In genomic region chr13:56765284-56766032, GRCm38 (mm10) we compare ENCODE assay signal across 8 mouse cellular contexts. TPM values are rescaled to one million over a fixed set of nuclear protein-coding genes. Genes with fewer than 3 reads are reported as not detected.
DNase-seq lines count a peak whose midpoint lies in the region; ATAC-seq and TF ChIP-seq lines count a peak whose summit lies in the region.

No protein-coding gene starts in this region.

- 45% methylated on average over 25 of the region's 25 CpGs for WGBS in embryonic facial prominence, embryonic 11.5 days
- WGBS in intestine, embryonic 16.5 days = 37% methylated on average over 25 of the region's 25 CpGs
- 61% methylated on average over 25 of the region's 25 CpGs for WGBS in neural tube, embryonic 12.5 days

- ATAC-seq in embryonic facial prominence, embryonic 11.5 days (replicated peaks; ENCODE audit: insufficient number of reproducible peaks, low FRiP score, low TSS enrichment, low read depth) = no peak
- ATAC-seq in intestine, embryonic 16.5 days = peak; percentile 42
- ATAC-seq in neural tube, embryonic 12.5 days (ENCODE audit: low FRiP score, low read depth) = no peak

- no peaks in the 10 kb centered on the region for H3K36me3 ChIP-seq in embryonic facial prominence, embryonic 11.5 days (replicated peaks; ENCODE audit: control insufficient read depth, insufficient read depth, low read depth, low read length)
- H3K36me3 ChIP-seq in intestine, embryonic 16.5 days (ENCODE audit: control insufficient read depth, insufficient read depth, low read length) = no peaks in the 10 kb centered on the region
- H3K36me3 ChIP-seq in neural tube, embryonic 12.5 days = no peaks in the 10 kb centered on the region

- no peaks in the 10 kb centered on the region for H3K27me3 ChIP-seq in embryonic facial prominence, embryonic 11.5 days (ENCODE audit: control insufficient read depth, insufficient read depth, low read length)
- H3K27me3 ChIP-seq in intestine, embryonic 16.5 days (replicated peaks; ENCODE audit: control insufficient read depth, insufficient read depth, low read length) = 0 out of 2 replicates have a peak, but pooled peaks cover 2% of the 10 kb centered on the region
- H3K27me3 ChIP-seq in neural tube, embryonic 12.5 days (replicated peaks) = 0 out of 2 replicates have a peak, but pooled peaks cover 3% of the 10 kb centered on the region

- no peak overlapping the region for H3K4me2 ChIP-seq in embryonic facial prominence, embryonic 11.5 days (ENCODE audit: low read depth, low read length)
- peak overlapping the region; percentile 45 for H3K4me2 ChIP-seq in intestine, embryonic 16.5 days (ENCODE audit: low read depth, low read length)
- peak overlapping the region; percentile 8; the same call in 1 of the 2 replicates for H3K4me2 ChIP-seq in neural tube, embryonic 12.5 days (replicated peaks)

- no peaks in the 10 kb centered on the region for H3K9me3 ChIP-seq in embryonic facial prominence, embryonic 11.5 days (replicated peaks; ENCODE audit: control insufficient read depth, low read length)
- no peaks in the 10 kb centered on the region for H3K9me3 ChIP-seq in intestine, embryonic 16.5 days (ENCODE audit: control insufficient read depth, low read length)
- H3K9me3 ChIP-seq in neural tube, embryonic 12.5 days = no peaks in the 10 kb centered on the region

- intact Hi-C loops in gastrocnemius, postnatal 36 days (cut with DNase I) = no loop called here

- TF ChIP-seq CTCF in layer of hippocampus, adult 2 months (conservative IDR thresholded peaks at IDR 0.05) = no peak

- DNase-seq in layer of hippocampus, adult 2 months (ENCODE audit: low spot score in 2 of 2) = no peak
- DNase-seq in layer of hippocampus, adult 11-12 months (ENCODE audit: low spot score) = no peak
- peak; percentile 37 for DNase-seq in embryonic facial prominence, embryonic 11.5 days (ENCODE audit: low spot score)
- no peak for DNase-seq in gastrocnemius, postnatal 36 days
- DNase-seq in frontal cortex, postnatal 10 days (ENCODE audit: low spot score in 2 of 2) = no peak
- DNase-seq in cerebellum, adult 11 months = no peak

- no peaks in the 10 kb centered on the region for H3K4me1 ChIP-seq in embryonic facial prominence, embryonic 11.5 days (ENCODE audit: control insufficient read depth, insufficient read depth, low read length)
- peaks cover 7% of the 10 kb centered on the region; the same call in 1 of the 2 replicates for H3K4me1 ChIP-seq in intestine, embryonic 16.5 days (ENCODE audit: control insufficient read depth, insufficient read depth, low read length)
- peaks cover 24% of the 10 kb centered on the region for H3K4me1 ChIP-seq in neural tube, embryonic 12.5 days

- peak overlapping the region; percentile 62 for H3K27ac ChIP-seq in layer of hippocampus, adult 2 months
- H3K27ac ChIP-seq in embryonic facial prominence, embryonic 11.5 days (replicated peaks; ENCODE audit: low read depth, low read length) = no peak overlapping the region
- no peak overlapping the region for H3K27ac ChIP-seq in intestine, embryonic 16.5 days (ENCODE audit: low read length)
- H3K27ac ChIP-seq in neural tube, embryonic 12.5 days = no peak overlapping the region

- H3K9ac ChIP-seq in embryonic facial prominence, embryonic 11.5 days (replicated peaks; ENCODE audit: low read length) = no peak overlapping the region
- peak overlapping the region; percentile 25; the same call in 1 of the 2 replicates for H3K9ac ChIP-seq in intestine, embryonic 16.5 days (ENCODE audit: low read depth, low read length)
- H3K9ac ChIP-seq in neural tube, embryonic 12.5 days = no peak overlapping the region

- H3K4me3 ChIP-seq in layer of hippocampus, adult 2 months = no peak overlapping the region
- H3K4me3 ChIP-seq in embryonic facial prominence, embryonic 11.5 days (ENCODE audit: low read depth, low read length) = no peak overlapping the region
- peak overlapping the region; percentile 18 for H3K4me3 ChIP-seq in intestine, embryonic 16.5 days (ENCODE audit: low read length)
- H3K4me3 ChIP-seq in neural tube, embryonic 12.5 days = no peak overlapping the region

RNA-seq across cellular contexts. Expression of gene Gm45623, which starts 11.8 kb away (rescaled TPM):
- total RNA-seq in layer of hippocampus, adult 2 months (2021) = 1 to 10 TPM in 1 of 2 experiments, under 1 TPM in 1; 0.96 to 1.6 TPM
- polyA plus RNA-seq in embryonic facial prominence, embryonic 11.5 days (2014; fragmentation: Nextera tagmentation; extraction: Ambion mirVana) = 0.38 TPM in 1 of 2 replicates, not detected in the other
- 0.27 and 0.43 TPM in 2 replicates for polyA plus RNA-seq in intestine, embryonic 16.5 days (2015; fragmentation: Nextera tagmentation; extraction: Ambion mirVana)
- 0.13 and 0.14 TPM in 2 replicates for polyA plus RNA-seq in neural tube, embryonic 12.5 days (2016; fragmentation: Nextera tagmentation; extraction: Ambion mirVana)
- total RNA-seq in gastrocnemius, postnatal 36 days (2021) = not detected
